Mouse (Mus musculus): ENCODE measurements around the gene Gna13. TPM values are rescaled to one million over a fixed set of nuclear protein-coding genes. Genes with fewer than 3 reads are reported as not detected.

Gene Gna13
- polyA plus RNA-seq, 1 experiment from 2014 or later: 21.8 TPM

GRCm38 (mm10) chr11:109406431-109406830, 43.8 kb downstream of the Gna13 start:
- ATAC-seq (ENCODE audit: low FRiP score): no peak
- WGBS: 89% methylated on average over 5 of the region's 5 CpGs
- DNase-seq (ENCODE audit: low spot score): no peak
- H3K4me2 ChIP-seq (replicated peaks): no peak overlapping the region
- no peaks in the 10 kb centered on the region for H3K9me3 ChIP-seq (ENCODE audit: control insufficient read depth, low read length)
- no peaks in the 10 kb centered on the region for H3K27me3 ChIP-seq (ENCODE audit: control insufficient read depth, insufficient read depth, low read length)
- H3K27ac ChIP-seq: no peak overlapping the region
- H3K9ac ChIP-seq: no peak overlapping the region
- no peaks in the 10 kb centered on the region for H3K36me3 ChIP-seq (replicated peaks; ENCODE audit: control insufficient read depth, insufficient read depth)
- H3K4me1 ChIP-seq (replicated peaks; ENCODE audit: control insufficient read depth, insufficient read depth, low read length): no peaks in the 10 kb centered on the region
- H3K4me3 ChIP-seq (replicated peaks; ENCODE audit: low read length): no peak overlapping the region

GRCm38 (mm10) chr11:109410197-109410980, 47.8 kb downstream of the Gna13 start:
- no peaks in the 10 kb centered on the region for H3K4me1 ChIP-seq (replicated peaks; ENCODE audit: control insufficient read depth, insufficient read depth, low read length)
- H3K36me3 ChIP-seq (replicated peaks; ENCODE audit: control insufficient read depth, insufficient read depth): no peaks in the 10 kb centered on the region
- H3K4me2 ChIP-seq (replicated peaks): no peak overlapping the region
- no peaks in the 10 kb centered on the region for H3K27me3 ChIP-seq (ENCODE audit: control insufficient read depth, insufficient read depth, low read length)
- H3K27ac ChIP-seq: no peak overlapping the region
- ATAC-seq (ENCODE audit: low FRiP score): no peak
- 93% methylated on average over 15 of the region's 15 CpGs for WGBS
- no peak for DNase-seq (ENCODE audit: low spot score)
- no peak overlapping the region for H3K9ac ChIP-seq
- H3K4me3 ChIP-seq (replicated peaks; ENCODE audit: low read length): no peak overlapping the region
- H3K9me3 ChIP-seq (ENCODE audit: control insufficient read depth, low read length): peaks cover 5% of the 10 kb centered on the region; the same call in 1 of the 2 replicates

GRCm38 (mm10) chr11:109413617-109414016, 51.0 kb downstream of the Gna13 start, which contains the start of gene 9930022D16Rik:
Gene 9930022D16Rik, plus strand, starts transcription at chr11:109413917.
- Histone ChIP-seq H3K36me3 (replicated peaks; ENCODE audit: control insufficient read depth, insufficient read depth) (no peaks in the 10 kb centered on the region), H3K9ac (no peak within 1 kb of the TSS), H3K4me1 (replicated peaks; ENCODE audit: control insufficient read depth, insufficient read depth, low read length) (no peaks in the 10 kb centered on the region), H3K4me3 (replicated peaks; ENCODE audit: low read length) (no peak within 1 kb of the TSS), H3K4me2 (replicated peaks) (no peak within 1 kb of the TSS), H3K27ac (no peak within 1 kb of the TSS), H3K27me3 (ENCODE audit: control insufficient read depth, insufficient read depth, low read length) (no peaks in the 10 kb centered on the region), H3K9me3 (ENCODE audit: control insufficient read depth, low read length) (peaks cover 5% of the 10 kb centered on the region; the same call in 1 of the 2 replicates)
- DNase-seq (ENCODE audit: low spot score) (no peak), ATAC-seq (ENCODE audit: low FRiP score) (no peak)
- WGBS: 92% methylated on average over 6 of the region's 6 CpGs

- peaks cover 5% of the 10 kb centered on the region; the same call in 1 of the 2 replicates for H3K9me3 ChIP-seq (ENCODE audit: control insufficient read depth, low read length)
- no peak overlapping the region for H3K4me3 ChIP-seq (replicated peaks; ENCODE audit: low read length)
- no peak overlapping the region for H3K9ac ChIP-seq
- no peak overlapping the region for H3K4me2 ChIP-seq (replicated peaks)
- 89% methylated on average over 5 of the region's 5 CpGs for WGBS
- H3K36me3 ChIP-seq (replicated peaks; ENCODE audit: control insufficient read depth, insufficient read depth): no peaks in the 10 kb centered on the region
- no peaks in the 10 kb centered on the region for H3K4me1 ChIP-seq (replicated peaks; ENCODE audit: control insufficient read depth, insufficient read depth, low read length)
- H3K27me3 ChIP-seq (ENCODE audit: control insufficient read depth, insufficient read depth, low read length): no peaks in the 10 kb centered on the region
- no peak for ATAC-seq (ENCODE audit: low FRiP score)
- no peak for DNase-seq (ENCODE audit: low spot score)
- H3K27ac ChIP-seq: no peak overlapping the region
Observed at GRCm38 (mm10) chr11:109414802-109415201, 52.2 kb downstream of the Gna13 start.

- ATAC-seq (ENCODE audit: low FRiP score) (no peak), DNase-seq (ENCODE audit: low spot score) (no peak)
- peaks cover 3% of the 10 kb centered on the region; the same call in 1 of the 2 replicates for H3K9me3 ChIP-seq (ENCODE audit: control insufficient read depth, low read length)
- H3K4me3 ChIP-seq (replicated peaks; ENCODE audit: low read length): no peak overlapping the region
- WGBS: 84% methylated on average over 8 of the region's 8 CpGs
- no peak overlapping the region for H3K4me2 ChIP-seq (replicated peaks)
- no peaks in the 10 kb centered on the region for H3K27me3 ChIP-seq (ENCODE audit: control insufficient read depth, insufficient read depth, low read length)
- no peaks in the 10 kb centered on the region for H3K4me1 ChIP-seq (replicated peaks; ENCODE audit: control insufficient read depth, insufficient read depth, low read length)
- no peaks in the 10 kb centered on the region for H3K36me3 ChIP-seq (replicated peaks; ENCODE audit: control insufficient read depth, insufficient read depth)
- H3K27ac ChIP-seq: no peak overlapping the region
- H3K9ac ChIP-seq: no peak overlapping the region
Observed at GRCm38 (mm10) chr11:109416709-109417420, 54.2 kb downstream of the Gna13 start.

- Histone ChIP-seq H3K36me3 (replicated peaks; ENCODE audit: control insufficient read depth, insufficient read depth) (no peaks in the 10 kb centered on the region), H3K4me3 (replicated peaks; ENCODE audit: low read length) (no peak overlapping the region), H3K4me2 (replicated peaks) (no peak overlapping the region), H3K27ac (no peak overlapping the region), H3K9ac (no peak overlapping the region), H3K27me3 (ENCODE audit: control insufficient read depth, insufficient read depth, low read length) (no peaks in the 10 kb centered on the region), H3K4me1 (replicated peaks; ENCODE audit: control insufficient read depth, insufficient read depth, low read length) (no peaks in the 10 kb centered on the region), H3K9me3 (ENCODE audit: control insufficient read depth, low read length) (no peaks in the 10 kb centered on the region)
- WGBS: 92% methylated on average over 9 of the region's 9 CpGs
- DNase-seq (ENCODE audit: low spot score) (no peak), ATAC-seq (ENCODE audit: low FRiP score) (no peak)
Observed at GRCm38 (mm10) chr11:109417472-109418040, 54.9 kb downstream of the Gna13 start.

GRCm38 (mm10) chr11:109419461-109419860, 56.8 kb downstream of the Gna13 start:
- Histone ChIP-seq H3K27me3 (ENCODE audit: control insufficient read depth, insufficient read depth, low read length) (no peaks in the 10 kb centered on the region), H3K27ac (no peak overlapping the region), H3K4me2 (replicated peaks) (no peak overlapping the region), H3K9ac (no peak overlapping the region), H3K9me3 (ENCODE audit: control insufficient read depth, low read length) (no peaks in the 10 kb centered on the region), H3K4me3 (replicated peaks; ENCODE audit: low read length) (no peak overlapping the region), H3K36me3 (replicated peaks; ENCODE audit: control insufficient read depth, insufficient read depth) (no peaks in the 10 kb centered on the region), H3K4me1 (replicated peaks; ENCODE audit: control insufficient read depth, insufficient read depth, low read length) (no peaks in the 10 kb centered on the region)
- WGBS: 56% methylated on average over 4 of the region's 4 CpGs
- no peak for DNase-seq (ENCODE audit: low spot score)
- ATAC-seq (ENCODE audit: low FRiP score): no peak

- H3K4me3 ChIP-seq (replicated peaks; ENCODE audit: low read length): no peak overlapping the region
- H3K9ac ChIP-seq: no peak overlapping the region
- H3K27ac ChIP-seq: no peak overlapping the region
- 41% methylated on average over 16 of the region's 16 CpGs for WGBS
- no peaks in the 10 kb centered on the region for H3K4me1 ChIP-seq (replicated peaks; ENCODE audit: control insufficient read depth, insufficient read depth, low read length)
- ATAC-seq (ENCODE audit: low FRiP score) (no peak), DNase-seq (ENCODE audit: low spot score) (no peak)
- H3K36me3 ChIP-seq (replicated peaks; ENCODE audit: control insufficient read depth, insufficient read depth): no peaks in the 10 kb centered on the region
- no peak overlapping the region for H3K4me2 ChIP-seq (replicated peaks)
- H3K9me3 ChIP-seq (ENCODE audit: control insufficient read depth, low read length): no peaks in the 10 kb centered on the region
- H3K27me3 ChIP-seq (ENCODE audit: control insufficient read depth, insufficient read depth, low read length): no peaks in the 10 kb centered on the region
Observed at GRCm38 (mm10) chr11:109419961-109420566, 57.4 kb downstream of the Gna13 start.

- Histone ChIP-seq H3K27ac (no peak overlapping the region), H3K4me2 (replicated peaks) (no peak overlapping the region), H3K4me1 (replicated peaks; ENCODE audit: control insufficient read depth, insufficient read depth, low read length) (no peaks in the 10 kb centered on the region), H3K36me3 (replicated peaks; ENCODE audit: control insufficient read depth, insufficient read depth) (no peaks in the 10 kb centered on the region), H3K9me3 (ENCODE audit: control insufficient read depth, low read length) (no peaks in the 10 kb centered on the region), H3K27me3 (ENCODE audit: control insufficient read depth, insufficient read depth, low read length) (no peaks in the 10 kb centered on the region), H3K4me3 (replicated peaks; ENCODE audit: low read length) (no peak overlapping the region), H3K9ac (no peak overlapping the region)
- ATAC-seq (ENCODE audit: low FRiP score) (no peak), DNase-seq (ENCODE audit: low spot score) (no peak)
- WGBS: 90% methylated on average over 14 of the region's 14 CpGs
Observed at GRCm38 (mm10) chr11:109420567-109420962, 57.9 kb downstream of the Gna13 start.
